Mouse (Mus musculus) G1E (cell line): ENCODE data around the gene Mgst2. TPM values are rescaled to one million over a fixed set of nuclear protein-coding genes. Genes with fewer than 3 reads are reported as not detected.

ENCODE experiments used
- ATAC-seq: 2 replicates; pipeline ENCODE4 v1.8.0; 2016; ENCODE audit warnings: mild to moderate bottlenecking; ENCODE audit not compliant: insufficient number of reproducible peaks, poor library complexity, low FRiP score, severe bottlenecking; ENCODE audit errors: extremely low read depth
- DNase-seq: peaks from one replicate; pipeline ENCODE4 v3.0.0; 2012; ENCODE audit warnings: low spot score
- H3K27me3 ChIP-seq: 2 replicates; pipeline ENCODE4 v1.6.1; 2012; ENCODE audit warnings: mild to moderate bottlenecking, low read length, inconsistent platforms; ENCODE audit not compliant: insufficient read depth
- H3K36me3 ChIP-seq: replicated peaks from 2 replicates; pipeline ENCODE3; 2012; ENCODE audit warnings: mild to moderate bottlenecking, inconsistent platforms
- H3K4me1 ChIP-seq: 2 replicates; pipeline ENCODE4 v1.6.1; 2012; ENCODE audit warnings: low read depth, low read length, inconsistent platforms, mixed read lengths; ENCODE audit not compliant: insufficient read depth
- H3K4me3 ChIP-seq: 2 replicates; pipeline ENCODE4 v1.5.1; 2012; ENCODE audit warnings: low read depth, mild to moderate bottlenecking, inconsistent platforms, low read length, moderate library complexity, mixed read lengths
- H3K9me3 ChIP-seq: replicated peaks from 2 replicates; pipeline ENCODE4 v1.6.1; 2012; ENCODE audit warnings: inconsistent platforms
- CTCF ChIP-seq: IDR thresholded peaks from 2 replicates; pipeline ENCODE4 v1.5.1; 2012; ENCODE audit warnings: low read depth, low read length, inconsistent platforms, mixed read lengths
- GATA1 ChIP-seq: IDR thresholded peaks from 2 replicates; pipeline ENCODE4 v1.6.1; 2012; ENCODE audit warnings: borderline replicate concordance, low read length, inconsistent platforms, mixed read lengths
- GATA2 ChIP-seq: IDR thresholded peaks from 2 replicates; pipeline ENCODE4 v1.6.1; 2012; ENCODE audit warnings: low read depth, low read length, inconsistent platforms, borderline replicate concordance
- POLR2AphosphoS5 ChIP-seq: IDR thresholded peaks from 2 replicates; pipeline ENCODE4 v1.6.1; 2012; ENCODE audit warnings: low read depth, low read length, inconsistent platforms; ENCODE audit not compliant: insufficient replicate concordance
- TAL1 ChIP-seq: conservative IDR thresholded peaks from 2 replicates; pipeline ENCODE4 v1.6.1; 2012; ENCODE audit warnings: low read depth, low read length, inconsistent platforms, mixed read lengths
- polyA plus RNA-seq: library from polyadenylated mRNA; stranded (reverse); fragments of >175 nt; gene quantifications from 2 replicates; pipeline ENCODE4 v1.2.3, GENCODE M21; 2012
- total RNA-seq, 2 experiments: library from RNA; stranded (forward) in 1 of 2; stranded (reverse) in 1 of 2; fragments of 200-1000 nt in 1 of 2; fragments of >200 nt in 1 of 2; fragmentation: Nextera tagmentation in 1 of 2; gene quantifications; 2 replicates each; pipeline ENCODE4 v1.2.3; 2014 to 2017

Mgst2 gene
- total and polyA plus RNA-seq, 3 experiments, result 0.11 to 2.4 (median 0.28) TPM

- no peak for TF ChIP-seq TAL1
- no peak for TF ChIP-seq GATA2
- no peak for TF ChIP-seq CTCF
- no peak for TF ChIP-seq POLR2AphosphoS5
- no peak for TF ChIP-seq GATA1
- peak; percentile 36 for ATAC-seq
- Histone ChIP-seq H3K4me1 (peaks cover 73% of the 10 kb centered on the region), H3K9me3 (no peaks in the 10 kb centered on the region), H3K36me3 (no peaks in the 10 kb centered on the region), H3K4me3 (peak overlapping the region; percentile 68; the same call in 1 of the 2 replicates), H3K27me3 (no peaks in the 10 kb centered on the region)
- no peak for DNase-seq
Observed at GRCm38 (mm10) chr3:51672631-51673030, 12.5 kb downstream of the Mgst2 start.

GRCm38 (mm10) chr3:51673408-51674086, 13.4 kb downstream of the Mgst2 start:
- peaks cover 67% of the 10 kb centered on the region for H3K4me1 ChIP-seq
- TF ChIP-seq POLR2AphosphoS5 (no peak), CTCF (peak; percentile 49)
- H3K27me3 ChIP-seq, result no peaks in the 10 kb centered on the region
- peak; percentile 26 for ATAC-seq
- DNase-seq, result peak; percentile 58
- H3K4me3 ChIP-seq, result peak overlapping the region; percentile 68
- H3K36me3 ChIP-seq, result no peaks in the 10 kb centered on the region
- no peaks in the 10 kb centered on the region for H3K9me3 ChIP-seq

- no peaks in the 10 kb centered on the region for H3K27me3 ChIP-seq
- H3K4me1 ChIP-seq, result peaks cover 54% of the 10 kb centered on the region
- no peaks in the 10 kb centered on the region for H3K36me3 ChIP-seq
Observed at GRCm38 (mm10) chr3:51674963-51675362, 14.8 kb downstream of the Mgst2 start.

GRCm38 (mm10) chr3:51685539-51685938, 25.4 kb downstream of the Mgst2 start:
- no peaks in the 10 kb centered on the region for H3K27me3 ChIP-seq
- no peak for ATAC-seq
- TF ChIP-seq GATA1 (no peak), CTCF (no peak), TAL1 (no peak), POLR2AphosphoS5 (no peak), GATA2 (no peak)

More at GRCm38 (mm10) chr3:51674963-51675362, 14.8 kb downstream of the Mgst2 start:
- DNase-seq (no peak), ATAC-seq (no peak)
- no peak overlapping the region for H3K4me3 ChIP-seq
- no peaks in the 10 kb centered on the region for H3K9me3 ChIP-seq
- TF ChIP-seq GATA1 (no peak), TAL1 (no peak), GATA2 (no peak), CTCF (no peak), POLR2AphosphoS5 (no peak)

GRCm38 (mm10) chr3:51686316-51686715, 26.2 kb downstream of the Mgst2 start:
- H3K36me3 ChIP-seq, result no peaks in the 10 kb centered on the region
- H3K4me3 ChIP-seq, result no peak overlapping the region
- H3K4me1 ChIP-seq, result peaks cover 18% of the 10 kb centered on the region
- ATAC-seq, result no peak
- no peak for DNase-seq
- H3K9me3 ChIP-seq, result 0 out of 2 replicates have a peak, but pooled peaks cover 6% of the 10 kb centered on the region
- no peaks in the 10 kb centered on the region for H3K27me3 ChIP-seq
- TF ChIP-seq GATA2 (no peak), TAL1 (no peak), CTCF (no peak), GATA1 (no peak), POLR2AphosphoS5 (no peak)

More at GRCm38 (mm10) chr3:51685539-51685938, 25.4 kb downstream of the Mgst2 start:
- peaks cover 18% of the 10 kb centered on the region for H3K4me1 ChIP-seq
- H3K4me3 ChIP-seq, result no peak overlapping the region
- H3K36me3 ChIP-seq, result no peaks in the 10 kb centered on the region
- H3K9me3 ChIP-seq, result 0 out of 2 replicates have a peak, but pooled peaks cover 5% of the 10 kb centered on the region
- no peak for DNase-seq

- Histone ChIP-seq H3K4me3 (no peak overlapping the region), H3K27me3 (no peaks in the 10 kb centered on the region), H3K36me3 (no peaks in the 10 kb centered on the region), H3K4me1 (peaks cover 18% of the 10 kb centered on the region), H3K9me3 (0 out of 2 replicates have a peak, but pooled peaks cover 6% of the 10 kb centered on the region)
- ATAC-seq (no peak), DNase-seq (no peak)
- TF ChIP-seq GATA1, result no peak
- TF ChIP-seq GATA2, result no peak
- TF ChIP-seq TAL1, result no peak
- no peak for TF ChIP-seq CTCF
- no peak for TF ChIP-seq POLR2AphosphoS5
Observed at GRCm38 (mm10) chr3:51686791-51687190, 26.6 kb downstream of the Mgst2 start.

- ATAC-seq (peak; percentile 88), DNase-seq (peak; percentile 23)
- Histone ChIP-seq H3K9me3 (0 out of 2 replicates have a peak, but pooled peaks cover 6% of the 10 kb centered on the region), H3K4me3 (peak overlapping the region; percentile 47; the same call in 1 of the 2 replicates), H3K4me1 (peaks cover 18% of the 10 kb centered on the region), H3K27me3 (no peaks in the 10 kb centered on the region), H3K36me3 (no peaks in the 10 kb centered on the region)
- TF ChIP-seq POLR2AphosphoS5, result no peak
- peak; percentile 67 for TF ChIP-seq TAL1
Observed at GRCm38 (mm10) chr3:51688725-51689124, 28.6 kb downstream of the Mgst2 start.
